Mouse (Mus musculus) limb, embryonic 14.5 days (tissue): ENCODE results near the gene Large2. TPM values are rescaled to one million over a fixed set of nuclear protein-coding genes. Genes with fewer than 3 reads are reported as not detected.

ENCODE experiments used
- ATAC-seq: fragments of 200-750 bp; cut with Nextera tagmentation; 2 replicates; pipeline ENCODE4 v1.8.0; 2017; ENCODE audit warnings: low read depth, moderate number of reproducible peaks, moderate TSS enrichment; ENCODE audit not compliant: low FRiP score
- DNase-seq: peaks from one replicate; pipeline ENCODE4 v3.0.0-alpha.2; 2015; ENCODE audit warnings: low spot score
- H3K27ac ChIP-seq: fragments of 300-500 bp; sonication (generic); replicated peaks from 2 replicates; pipeline ENCODE4 v1.5.1; 2014; ENCODE audit warnings: low read depth, mild to moderate bottlenecking, low read length, moderate library complexity, mixed read lengths
- H3K27me3 ChIP-seq: fragments of 300-500 bp; sonication (generic); 2 replicates; pipeline ENCODE4 v1.6.1; 2014; ENCODE audit warnings: low read length, mixed read lengths; ENCODE audit not compliant: control insufficient read depth, insufficient read depth
- H3K36me3 ChIP-seq: fragments of 300-500 bp; sonication (generic); 2 replicates; pipeline ENCODE4 v1.6.1; 2014; ENCODE audit warnings: mild to moderate bottlenecking, low read length, moderate library complexity, mixed read lengths; ENCODE audit not compliant: control insufficient read depth, insufficient read depth
- H3K4me1 ChIP-seq: fragments of 300-500 bp; sonication (generic); 2 replicates; pipeline ENCODE4 v1.6.1; 2014; ENCODE audit warnings: antibody characterized with exemption, low read length, mixed read lengths; ENCODE audit not compliant: control insufficient read depth, insufficient read depth
- H3K4me2 ChIP-seq: fragments of 300-500 bp; sonication (generic); replicated peaks from 2 replicates; pipeline ENCODE4 v1.6.1; 2014; ENCODE audit warnings: low read depth, mild to moderate bottlenecking, low read length, moderate library complexity; ENCODE audit not compliant: severe bottlenecking
- H3K4me3 ChIP-seq: fragments of 300-500 bp; sonication (generic); replicated peaks from 2 replicates; pipeline ENCODE4 v1.5.1; 2014; ENCODE audit warnings: low read length
- H3K9ac ChIP-seq: fragments of 300-500 bp; sonication (generic); 2 replicates; pipeline ENCODE4 v1.6.1; 2014; ENCODE audit warnings: mild to moderate bottlenecking, low read depth, low read length, moderate library complexity; ENCODE audit not compliant: severe bottlenecking
- H3K9me3 ChIP-seq: fragments of 300-500 bp; sonication (generic); 2 replicates; pipeline ENCODE4 v1.6.1; 2016; ENCODE audit warnings: low read length; ENCODE audit not compliant: control insufficient read depth
- POLR2A ChIP-seq: fragments of 200-500 bp; IDR thresholded peaks from 2 replicates; pipeline ENCODE4 v1.8.0; 2012; ENCODE audit warnings: inconsistent platforms, mild to moderate bottlenecking, moderate library complexity, borderline replicate concordance; ENCODE audit not compliant: insufficient read depth, insufficient read length; ENCODE audit errors: extremely low read depth
- WGBS: fragments of 180-500 bp; shearing (Covaris S2); extraction: QIAGEN DNeasy Blood & Tissue Kit; methylation state at CpG from one replicate; pipeline ENCODE4 v1.1.7; 2014; 5-methylcytosine and 5-hydroxymethylcytosine counted together
- polyA plus RNA-seq, 2 experiments: library from polyadenylated mRNA; depleted of rRNA in 1 of 2; stranded (reverse) in 1 of 2; unstranded in 1 of 2; fragments of >200 nt; fragmentation: Nextera tagmentation in 1 of 2; extraction: Ambion mirVana in 1 of 2; gene quantifications; 2 replicates each; pipeline versions ENCODE4 v1.2.1 to v1.2.3; 2012 to 2014

Large2 gene
- polyA plus RNA-seq, 2 experiments: 16.3 to 32.7 TPM

GRCm38 (mm10) chr2:92361795-92362194 lies 12.9 kb downstream of the Large2 start:
- H3K4me2 ChIP-seq: no peak overlapping the region
- H3K27me3 ChIP-seq: no peaks in the 10 kb centered on the region
- DNase-seq: no peak
- no peak overlapping the region for H3K27ac ChIP-seq
- H3K9ac ChIP-seq: no peak overlapping the region
- H3K4me3 ChIP-seq: no peak overlapping the region
- H3K9me3 ChIP-seq: no peaks in the 10 kb centered on the region
- WGBS: 83% methylated on average over 8 of the region's 8 CpGs
- peaks cover 73% of the 10 kb centered on the region for H3K36me3 ChIP-seq
- no peak for ATAC-seq
- TF ChIP-seq POLR2A: no peak
- no peaks in the 10 kb centered on the region for H3K4me1 ChIP-seq

- Histone ChIP-seq H3K4me3 (no peak overlapping the region), H3K27me3 (no peaks in the 10 kb centered on the region), H3K27ac (no peak overlapping the region), H3K4me1 (no peaks in the 10 kb centered on the region), H3K9me3 (no peaks in the 10 kb centered on the region), H3K4me2 (no peak overlapping the region), H3K9ac (no peak overlapping the region), H3K36me3 (peaks cover 74% of the 10 kb centered on the region)
- no peak for TF ChIP-seq POLR2A
- DNase-seq (no peak), ATAC-seq (no peak)
- 23% methylated on average over 12 of the region's 12 CpGs for WGBS
Measured at GRCm38 (mm10) chr2:92360893-92361292, 13.8 kb downstream of the Large2 start.

- Histone ChIP-seq H3K27me3 (no peaks in the 10 kb centered on the region), H3K27ac (no peak overlapping the region), H3K4me2 (no peak overlapping the region), H3K4me1 (no peaks in the 10 kb centered on the region), H3K9ac (no peak overlapping the region), H3K9me3 (no peaks in the 10 kb centered on the region), H3K4me3 (no peak overlapping the region), H3K36me3 (peaks cover 80% of the 10 kb centered on the region)
- ATAC-seq (no peak), DNase-seq (no peak)
- 72% methylated on average over 25 of the region's 25 CpGs for WGBS
- no peak for TF ChIP-seq POLR2A
Measured at GRCm38 (mm10) chr2:92360186-92360823, 14.4 kb downstream of the Large2 start.

DNA sequence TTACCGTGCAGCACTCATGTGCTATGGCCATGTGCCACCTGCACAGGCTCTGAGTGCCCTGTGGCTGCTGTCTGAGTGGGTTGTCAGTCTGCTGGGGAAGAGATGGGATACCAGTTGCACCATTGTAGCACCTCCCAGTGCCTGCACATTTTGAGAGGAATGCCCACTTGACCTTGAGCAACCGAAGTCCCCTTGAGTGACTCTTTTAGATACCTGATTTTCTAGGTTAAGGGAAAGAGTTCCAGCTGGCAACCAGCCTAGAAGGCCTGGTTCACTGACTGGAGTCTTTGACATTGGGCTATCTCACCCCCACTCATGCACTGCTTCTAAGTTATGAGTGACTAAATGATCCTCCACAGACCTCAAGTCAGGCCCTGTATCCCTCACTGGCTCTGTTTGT lies 15.4 kb downstream of the Large2 start:
- TF ChIP-seq POLR2A: no peak
- no peak for DNase-seq
- no peak overlapping the region for H3K4me2 ChIP-seq
- 87% methylated on average over 2 of the region's 2 CpGs for WGBS
- H3K27ac ChIP-seq: no peak overlapping the region
- H3K9ac ChIP-seq: no peak overlapping the region
- no peaks in the 10 kb centered on the region for H3K27me3 ChIP-seq
- H3K36me3 ChIP-seq: peaks cover 86% of the 10 kb centered on the region
- no peaks in the 10 kb centered on the region for H3K4me1 ChIP-seq
- H3K4me3 ChIP-seq: no peak overlapping the region
- no peak for ATAC-seq
- no peaks in the 10 kb centered on the region for H3K9me3 ChIP-seq

GRCm38 (mm10) chr2:92354224-92354623 lies 20.4 kb downstream of the Large2 start:
- no peak for ATAC-seq
- Histone ChIP-seq H3K27me3 (no peaks in the 10 kb centered on the region), H3K9me3 (no peaks in the 10 kb centered on the region), H3K27ac (no peak overlapping the region), H3K36me3 (peaks cover 85% of the 10 kb centered on the region), H3K9ac (no peak overlapping the region), H3K4me1 (no peaks in the 10 kb centered on the region), H3K4me3 (no peak overlapping the region), H3K4me2 (no peak overlapping the region)
- no peak for TF ChIP-seq POLR2A
- DNase-seq: no peak
- 45% methylated on average over 6 of the region's 6 CpGs for WGBS
